Mouse (Mus musculus) hindbrain, embryonic 11.5 days (tissue): ENCODE measurements at regions not wholly inside any gene's neighbourhood (a gene's known extent, or its start where the extent isn't known, plus 50 kb on each side); places are given as distances from the start of the nearest gene placed in this dataset.

Experiments used
- ATAC-seq: fragments of 200-750 bp; cut with Nextera tagmentation; 2 replicates; pipeline ENCODE4 v1.8.0; 2017; ENCODE audit warnings: mild to moderate bottlenecking, moderate TSS enrichment, moderate library complexity; ENCODE audit not compliant: low FRiP score
- DNase-seq: peaks from one replicate; pipeline ENCODE4 v3.0.0-alpha.2; 2015; ENCODE audit warnings: low spot score
- H3K27ac ChIP-seq: fragments of 300-500 bp; sonication (generic); 2 replicates; pipeline ENCODE4 v1.5.1; 2014; ENCODE audit warnings: mild to moderate bottlenecking, low read depth, low read length
- H3K27me3 ChIP-seq: fragments of 300-500 bp; sonication (generic); 2 replicates; pipeline ENCODE4 v1.6.1; 2014; ENCODE audit warnings: mild to moderate bottlenecking, low read length, moderate library complexity, mixed read lengths; ENCODE audit not compliant: control insufficient read depth, insufficient read depth
- H3K36me3 ChIP-seq: fragments of 300-500 bp; sonication (generic); 2 replicates; pipeline ENCODE4 v1.6.1; 2014; ENCODE audit warnings: mild to moderate bottlenecking, low read length, moderate library complexity, mixed read lengths; ENCODE audit not compliant: control insufficient read depth, insufficient read depth
- H3K4me1 ChIP-seq: fragments of 300-500 bp; sonication (generic); replicated peaks from 2 replicates; pipeline ENCODE4 v1.6.1; 2014; ENCODE audit warnings: low read length, mixed read lengths; ENCODE audit not compliant: control insufficient read depth, insufficient read depth
- H3K4me2 ChIP-seq: fragments of 300-500 bp; sonication (generic); replicated peaks from 2 replicates; pipeline ENCODE4 v1.6.1; 2014; ENCODE audit warnings: mild to moderate bottlenecking, low read depth, low read length
- H3K4me3 ChIP-seq: fragments of 300-500 bp; sonication (generic); 2 replicates; pipeline ENCODE4 v1.5.1; 2014; ENCODE audit warnings: low read depth, low read length
- H3K9ac ChIP-seq: fragments of 300-500 bp; sonication (generic); 2 replicates; pipeline ENCODE4 v1.6.1; 2014; ENCODE audit warnings: low read depth, low read length
- H3K9me3 ChIP-seq: fragments of 300-500 bp; sonication (generic); 2 replicates; pipeline ENCODE4 v1.6.1; 2016; ENCODE audit warnings: low read length; ENCODE audit not compliant: control insufficient read depth
- WGBS: fragments of 180-500 bp; shearing (Covaris S2); extraction: QIAGEN DNeasy Blood & Tissue Kit; methylation state at CpG from one replicate; pipeline ENCODE4 v1.1.7; 2014; 5-methylcytosine and 5-hydroxymethylcytosine counted together

DNA sequence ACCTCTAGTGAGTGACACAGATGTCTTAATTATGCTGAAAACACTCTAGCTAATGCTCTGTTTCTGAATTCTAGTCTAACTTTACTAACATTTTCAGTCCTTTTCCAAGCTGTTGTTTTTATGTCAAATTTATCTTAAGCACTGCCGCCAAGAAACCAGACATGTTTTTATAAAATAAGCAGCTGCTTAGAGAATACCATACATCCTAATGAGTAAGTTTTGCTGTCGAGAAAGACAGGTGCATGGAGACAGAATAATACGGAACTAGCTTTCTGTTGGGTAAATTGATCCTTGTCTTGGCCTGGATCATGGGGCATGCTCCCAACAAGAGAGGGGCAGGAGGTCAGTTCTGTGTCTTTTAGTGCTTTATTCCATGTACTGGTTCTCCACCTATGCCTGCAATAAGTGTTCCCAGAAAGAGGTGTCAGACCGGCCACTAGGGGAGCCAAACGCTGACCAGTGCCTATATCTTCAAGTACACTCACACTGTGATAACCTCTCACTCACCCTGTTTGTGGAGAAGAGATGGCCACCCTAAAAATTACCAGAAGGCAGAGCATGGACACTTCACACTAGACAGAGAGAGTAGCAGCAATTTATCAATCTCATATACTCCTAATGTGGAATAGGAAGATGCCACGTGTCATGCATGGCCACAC is 366.0 kb upstream of the 2610301B20Rik start:
- DNase-seq (peak; percentile 23), ATAC-seq (peak; percentile 33; the same call in 1 of the 2 replicates)
- no peaks in the 10 kb centered on the region for H3K4me1 ChIP-seq
- H3K9ac ChIP-seq: no peak overlapping the region
- no peaks in the 10 kb centered on the region for H3K27me3 ChIP-seq
- H3K36me3 ChIP-seq: no peaks in the 10 kb centered on the region
- no peak overlapping the region for H3K4me3 ChIP-seq
- no peak overlapping the region for H3K27ac ChIP-seq
- no peak overlapping the region for H3K4me2 ChIP-seq
- WGBS: 67% methylated on average over 6 of the region's 6 CpGs
- no peaks in the 10 kb centered on the region for H3K9me3 ChIP-seq

DNA sequence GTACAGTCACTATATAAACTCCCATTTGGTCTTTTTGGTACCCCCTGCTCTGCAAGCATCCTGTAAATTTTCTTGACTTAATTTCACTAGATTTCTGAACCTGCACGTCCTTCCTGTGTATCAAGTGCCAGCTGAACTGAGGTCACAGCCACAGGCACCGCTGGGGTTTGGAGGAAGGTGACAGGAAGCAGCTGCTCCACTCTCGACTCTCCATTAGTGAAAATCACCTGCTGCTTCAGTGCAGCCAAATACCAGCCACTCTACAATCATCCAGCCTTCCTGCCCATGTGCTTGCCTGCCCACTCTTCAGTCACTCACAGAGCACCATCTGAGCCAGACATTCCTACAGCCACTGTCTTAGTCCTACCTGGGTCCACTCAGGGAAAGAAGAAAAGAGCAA is 364.3 kb upstream of the 2610301B20Rik start:
- no peaks in the 10 kb centered on the region for H3K9me3 ChIP-seq
- H3K9ac ChIP-seq: no peak overlapping the region
- H3K4me2 ChIP-seq: no peak overlapping the region
- no peaks in the 10 kb centered on the region for H3K36me3 ChIP-seq
- DNase-seq (no peak), ATAC-seq (no peak)
- no peaks in the 10 kb centered on the region for H3K27me3 ChIP-seq
- H3K27ac ChIP-seq: no peak overlapping the region
- no peaks in the 10 kb centered on the region for H3K4me1 ChIP-seq
- WGBS: 52% methylated on average over 3 of the region's 3 CpGs
- H3K4me3 ChIP-seq: no peak overlapping the region

DNA sequence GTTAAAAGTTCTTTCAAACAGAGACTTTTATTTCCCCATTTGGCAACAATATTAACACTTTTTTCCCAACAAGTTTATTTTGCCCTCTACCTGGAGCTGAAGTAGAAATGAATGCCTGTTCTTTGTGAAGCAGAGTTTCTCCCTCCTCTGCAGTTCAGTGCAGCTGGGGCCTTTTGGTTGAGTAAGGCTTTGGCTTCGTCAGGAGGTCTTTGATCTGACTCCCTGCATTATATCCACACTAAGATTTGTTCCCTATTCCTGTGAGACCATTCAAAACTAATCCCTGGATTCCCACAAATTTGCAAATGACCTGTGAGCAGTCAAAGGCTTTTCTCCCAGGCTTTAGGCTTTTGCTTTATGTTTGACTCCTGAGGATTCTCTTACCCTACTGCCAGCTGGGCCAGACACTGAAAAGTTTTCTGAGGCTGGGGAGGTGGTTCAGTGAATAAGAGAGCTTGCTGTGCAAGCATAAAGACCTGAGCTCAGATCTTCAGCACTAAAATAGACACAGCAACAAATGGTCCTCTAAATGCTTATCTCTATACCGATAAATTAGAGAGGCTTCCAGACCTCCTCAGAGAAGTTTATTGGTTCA is 323.5 kb upstream of the 2610301B20Rik start:
- H3K4me2 ChIP-seq: no peak overlapping the region
- H3K27me3 ChIP-seq: no peaks in the 10 kb centered on the region
- no peak overlapping the region for H3K27ac ChIP-seq
- no peak for DNase-seq
- H3K4me1 ChIP-seq: no peaks in the 10 kb centered on the region
- H3K9me3 ChIP-seq: no peaks in the 10 kb centered on the region
- H3K9ac ChIP-seq: no peak overlapping the region
- ATAC-seq: no peak
- 18% methylated on average over 2 of the region's 2 CpGs for WGBS
- no peaks in the 10 kb centered on the region for H3K36me3 ChIP-seq
- H3K4me3 ChIP-seq: no peak overlapping the region

DNA sequence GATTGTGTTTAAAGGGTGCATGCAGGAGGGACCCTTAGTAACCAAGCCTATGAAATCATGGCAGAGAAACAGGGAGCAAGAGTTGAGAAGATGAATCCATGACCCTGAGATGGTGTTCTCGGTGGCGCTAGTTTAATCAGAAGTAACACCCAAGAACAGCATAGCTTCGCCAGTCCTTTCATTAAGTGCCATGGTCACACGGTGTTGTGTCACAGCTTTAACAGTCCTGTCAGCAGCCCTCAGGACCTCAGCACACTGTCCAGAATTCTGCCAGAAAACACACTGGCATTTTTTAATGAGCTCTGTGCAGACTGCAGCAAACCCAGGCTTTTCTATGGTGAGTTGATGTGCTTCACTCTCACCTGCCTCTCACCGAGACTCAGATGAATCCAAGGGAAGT is 320.6 kb upstream of the 2610301B20Rik start:
- H3K9me3 ChIP-seq: no peaks in the 10 kb centered on the region
- H3K36me3 ChIP-seq: no peaks in the 10 kb centered on the region
- no peak overlapping the region for H3K4me3 ChIP-seq
- no peak overlapping the region for H3K9ac ChIP-seq
- H3K27ac ChIP-seq: no peak overlapping the region
- WGBS: 94% methylated on average over 5 of the region's 5 CpGs
- DNase-seq: no peak
- H3K27me3 ChIP-seq: no peaks in the 10 kb centered on the region
- H3K4me1 ChIP-seq: no peaks in the 10 kb centered on the region
- H3K4me2 ChIP-seq: no peak overlapping the region
- ATAC-seq: no peak

DNA sequence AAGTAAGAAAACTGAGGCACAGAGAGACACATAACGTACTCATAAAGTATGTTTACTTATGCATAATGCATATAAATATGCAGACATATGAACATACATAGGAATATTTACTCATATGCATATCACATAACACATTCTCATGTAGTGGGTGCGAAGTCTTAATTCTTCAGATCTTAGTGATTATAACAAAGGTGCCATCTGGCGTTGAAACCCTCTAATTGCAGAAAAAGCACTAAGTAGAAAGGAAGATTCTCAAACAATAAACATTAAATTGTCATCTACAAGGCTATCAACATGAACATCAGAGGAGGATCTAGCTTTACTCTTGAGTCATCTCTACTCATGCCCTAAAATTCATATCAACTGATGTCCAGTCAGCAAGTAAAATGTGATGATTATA is 314.2 kb upstream of the 2610301B20Rik start:
- ATAC-seq (no peak), DNase-seq (no peak)
- no peak overlapping the region for H3K4me3 ChIP-seq
- H3K9ac ChIP-seq: no peak overlapping the region
- no peaks in the 10 kb centered on the region for H3K9me3 ChIP-seq
- H3K36me3 ChIP-seq: no peaks in the 10 kb centered on the region
- no peak overlapping the region for H3K27ac ChIP-seq
- H3K4me2 ChIP-seq: no peak overlapping the region
- WGBS: 82% methylated on average over 3 of the region's 3 CpGs
- no peaks in the 10 kb centered on the region for H3K4me1 ChIP-seq
- H3K27me3 ChIP-seq: no peaks in the 10 kb centered on the region

DNA sequence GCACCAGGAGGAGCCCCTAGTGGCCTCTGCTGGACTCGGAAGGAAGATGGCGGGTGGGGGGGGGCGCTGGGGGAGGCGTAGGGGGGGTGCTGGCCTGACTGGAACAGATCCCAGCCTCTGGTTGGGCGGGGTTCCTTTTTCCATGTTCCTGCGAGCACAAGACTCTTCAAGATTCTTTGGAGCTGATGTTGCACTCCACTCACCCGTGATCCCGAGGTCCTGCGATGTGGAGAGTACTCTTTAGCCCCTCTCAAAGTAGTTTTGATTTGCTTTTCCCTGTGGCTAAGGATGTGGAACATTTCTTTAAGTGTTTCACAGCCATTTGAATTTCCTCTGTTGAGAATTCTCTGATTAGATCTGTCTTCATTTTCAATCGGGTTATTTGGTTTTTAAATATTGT is 269.8 kb upstream of the 2610301B20Rik start:
- no peak overlapping the region for H3K27ac ChIP-seq
- H3K36me3 ChIP-seq: no peaks in the 10 kb centered on the region
- no peak for DNase-seq
- 84% methylated on average over 10 of the region's 10 CpGs for WGBS
- no peaks in the 10 kb centered on the region for H3K4me1 ChIP-seq
- no peak overlapping the region for H3K9ac ChIP-seq
- H3K9me3 ChIP-seq: no peaks in the 10 kb centered on the region
- H3K4me2 ChIP-seq: no peak overlapping the region
- H3K4me3 ChIP-seq: no peak overlapping the region
- no peaks in the 10 kb centered on the region for H3K27me3 ChIP-seq
- no peak for ATAC-seq

DNA sequence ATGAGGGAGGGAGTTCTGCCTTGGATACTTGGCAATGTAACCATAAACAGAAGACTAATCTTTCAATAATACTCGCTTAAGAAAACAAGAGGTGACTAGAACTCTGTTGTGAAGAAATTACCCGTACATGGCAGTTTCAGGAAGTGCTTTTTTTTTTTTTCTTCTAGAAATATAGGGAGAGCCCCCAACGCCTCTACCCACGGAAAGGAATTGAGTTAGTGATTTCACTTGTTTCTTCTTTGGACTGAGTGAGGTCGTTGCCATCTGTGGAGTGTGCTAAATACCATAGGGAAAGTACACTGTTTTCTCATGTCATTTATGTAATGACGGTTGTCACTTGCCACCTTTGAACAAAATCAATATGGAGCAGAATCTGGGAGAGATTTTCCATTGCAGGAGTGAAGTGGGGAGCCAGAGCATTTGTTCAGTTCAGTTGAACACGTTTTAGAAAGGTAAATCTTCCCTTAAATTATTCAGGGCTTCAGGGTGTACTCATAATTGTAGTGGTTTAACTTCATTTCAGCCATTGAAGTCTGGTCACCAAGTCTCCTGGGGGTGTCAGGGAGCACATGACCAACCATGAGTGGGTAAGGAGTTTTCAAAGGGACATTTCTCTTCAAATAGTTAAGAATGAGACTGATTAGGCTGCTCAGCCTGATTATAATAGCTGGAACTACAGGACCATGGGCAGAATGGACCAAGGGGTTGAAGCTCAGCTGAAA is 266.3 kb upstream of the 2610301B20Rik start:
- H3K36me3 ChIP-seq: no peaks in the 10 kb centered on the region
- DNase-seq (no peak), ATAC-seq (no peak)
- WGBS: 83% methylated on average over 7 of the region's 7 CpGs
- no peak overlapping the region for H3K4me3 ChIP-seq
- H3K4me1 ChIP-seq: no peaks in the 10 kb centered on the region
- no peak overlapping the region for H3K4me2 ChIP-seq
- no peaks in the 10 kb centered on the region for H3K27me3 ChIP-seq
- H3K9ac ChIP-seq: no peak overlapping the region
- H3K27ac ChIP-seq: no peak overlapping the region
- no peaks in the 10 kb centered on the region for H3K9me3 ChIP-seq

GRCm38 (mm10) chr4:10610784-10611183 is 263.5 kb upstream of the 2610301B20Rik start:
- no peaks in the 10 kb centered on the region for H3K27me3 ChIP-seq
- no peak overlapping the region for H3K4me3 ChIP-seq
- DNase-seq (no peak), ATAC-seq (no peak)
- no peak overlapping the region for H3K4me2 ChIP-seq
- H3K36me3 ChIP-seq: no peaks in the 10 kb centered on the region
- no peak overlapping the region for H3K27ac ChIP-seq
- no peaks in the 10 kb centered on the region for H3K9me3 ChIP-seq
- no peaks in the 10 kb centered on the region for H3K4me1 ChIP-seq
- 65% methylated on average over 1 of the region's 1 CpGs for WGBS
- no peak overlapping the region for H3K9ac ChIP-seq
